Mouse (Mus musculus) intestine, embryonic 15.5 days (tissue): ENCODE data around the gene Elof1. TPM values are rescaled to one million over a fixed set of nuclear protein-coding genes. Genes with fewer than 3 reads are reported as not detected.

ENCODE experiments used
- ATAC-seq: fragments of 200-750 bp; cut with Nextera tagmentation; 2 replicates; pipeline ENCODE4 v1.8.0; 2017; ENCODE audit warnings: moderate TSS enrichment, moderate library complexity
- H3K27ac ChIP-seq: fragments of 300-500 bp; sonication (generic); 2 replicates; pipeline ENCODE4 v1.5.1; 2015; ENCODE audit warnings: mild to moderate bottlenecking, inconsistent platforms
- H3K27me3 ChIP-seq: fragments of 300-500 bp; sonication (generic); replicated peaks from 2 replicates; pipeline ENCODE4 v1.6.1; 2015; ENCODE audit warnings: inconsistent platforms
- H3K36me3 ChIP-seq: fragments of 300-500 bp; sonication (generic); 2 replicates; pipeline ENCODE4 v1.6.1; 2015; ENCODE audit warnings: inconsistent platforms
- H3K4me1 ChIP-seq: fragments of 300-500 bp; sonication (generic); replicated peaks from 2 replicates; pipeline ENCODE4 v1.6.1; 2015; ENCODE audit warnings: inconsistent platforms
- H3K4me2 ChIP-seq: fragments of 300-500 bp; sonication (generic); replicated peaks from 2 replicates; pipeline ENCODE4 v1.6.1; 2015; ENCODE audit warnings: mild to moderate bottlenecking, inconsistent platforms
- H3K4me3 ChIP-seq: fragments of 300-500 bp; sonication (generic); replicated peaks from 2 replicates; pipeline ENCODE4 v1.5.1; 2015; ENCODE audit warnings: inconsistent platforms
- H3K9ac ChIP-seq: fragments of 300-500 bp; sonication (generic); 2 replicates; pipeline ENCODE4 v1.6.1; 2015; ENCODE audit warnings: inconsistent platforms
- H3K9me3 ChIP-seq: fragments of 300-500 bp; sonication (generic); 2 replicates; pipeline ENCODE4 v1.6.1; 2016; ENCODE audit warnings: inconsistent platforms
- WGBS: fragments of 180-500 bp; shearing (Covaris S2); methylation state at CpG from one replicate; pipeline ENCODE4 v1.1.7; 2015; 5-methylcytosine and 5-hydroxymethylcytosine counted together
- polyA plus RNA-seq: library from polyadenylated mRNA; unstranded; fragments of >200 nt; fragmentation: Nextera tagmentation; extraction: Ambion mirVana; gene quantifications from 2 replicates; pipeline ENCODE4 v1.2.1, GENCODE M21; 2015

Gene Elof1
- 143 and 157 TPM in 2 replicates for polyA plus RNA-seq

GRCm38 (mm10) chr9:22116740-22117426 lies at the start of gene Elof1:
TSS of gene Elof1 (minus strand) at chr9:22117172.
- Histone ChIP-seq H3K9ac (peak within 1 kb of the TSS; percentile 86), H3K36me3 (peaks cover 11% of the 10 kb centered on the region), H3K27me3 (no peaks in the 10 kb centered on the region), H3K9me3 (no peaks in the 10 kb centered on the region), H3K4me2 (peak within 1 kb of the TSS; percentile 86), H3K27ac (peak within 1 kb of the TSS; percentile 68), H3K4me1 (peaks cover 12% of the 10 kb centered on the region), H3K4me3 (peak within 1 kb of the TSS; percentile 86)
- under 1% methylated on average over 52 of the region's 52 CpGs for WGBS
- ATAC-seq, result peak; percentile 97

- H3K9ac ChIP-seq, result no peak overlapping the region
- WGBS, result 86% methylated on average over 10 of the region's 10 CpGs
- H3K4me3 ChIP-seq, result no peak overlapping the region
- H3K36me3 ChIP-seq, result no peaks in the 10 kb centered on the region
- ATAC-seq, result no peak
- no peaks in the 10 kb centered on the region for H3K9me3 ChIP-seq
- H3K4me2 ChIP-seq, result no peak overlapping the region
- H3K27me3 ChIP-seq, result no peaks in the 10 kb centered on the region
- no peak overlapping the region for H3K27ac ChIP-seq
- H3K4me1 ChIP-seq, result no peaks in the 10 kb centered on the region; the same call in 1 of the 2 replicates
Measured at GRCm38 (mm10) chr9:22166686-22167085, 49.7 kb upstream of the Elof1 start.

- no peaks in the 10 kb centered on the region for H3K9me3 ChIP-seq
- H3K27ac ChIP-seq, result no peak overlapping the region
- no peak overlapping the region for H3K9ac ChIP-seq
- WGBS, result 53% methylated on average over 6 of the region's 6 CpGs
- H3K27me3 ChIP-seq, result no peaks in the 10 kb centered on the region
- ATAC-seq, result no peak
- no peaks in the 10 kb centered on the region; the same call in 1 of the 2 replicates for H3K4me1 ChIP-seq
- H3K4me3 ChIP-seq, result no peak overlapping the region
- no peak overlapping the region for H3K4me2 ChIP-seq
- no peaks in the 10 kb centered on the region for H3K36me3 ChIP-seq
Measured at GRCm38 (mm10) chr9:22165964-22166363, 49.0 kb upstream of the Elof1 start.

GRCm38 (mm10) chr9:22164711-22165668 lies 48.0 kb upstream of the Elof1 start:
- peak; percentile 39; the same call in 1 of the 2 replicates for ATAC-seq
- 3% methylated on average over 53 of the region's 54 CpGs for WGBS
- no peaks in the 10 kb centered on the region for H3K9me3 ChIP-seq
- H3K4me1 ChIP-seq, result no peaks in the 10 kb centered on the region; the same call in 1 of the 2 replicates
- peak overlapping the region; percentile 99 for H3K4me2 ChIP-seq
- H3K27me3 ChIP-seq, result no peaks in the 10 kb centered on the region
- H3K9ac ChIP-seq, result peak overlapping the region; percentile 65
- H3K27ac ChIP-seq, result no peak overlapping the region
- no peaks in the 10 kb centered on the region for H3K36me3 ChIP-seq
- H3K4me3 ChIP-seq, result peak overlapping the region; percentile 59

- no peak for ATAC-seq
- Histone ChIP-seq H3K4me3 (no peak overlapping the region), H3K4me2 (no peak overlapping the region), H3K36me3 (no peaks in the 10 kb centered on the region), H3K27me3 (no peaks in the 10 kb centered on the region), H3K27ac (no peak overlapping the region), H3K4me1 (peaks cover 2% of the 10 kb centered on the region), H3K9ac (no peak overlapping the region), H3K9me3 (no peaks in the 10 kb centered on the region)
- WGBS, result 82% methylated on average over 7 of the region's 7 CpGs
Measured at GRCm38 (mm10) chr9:22162912-22163311, 45.9 kb upstream of the Elof1 start.

- Histone ChIP-seq H3K27ac (peak overlapping the region; percentile 54), H3K4me2 (no peak overlapping the region; the same call in 1 of the 2 replicates), H3K9me3 (no peaks in the 10 kb centered on the region), H3K27me3 (no peaks in the 10 kb centered on the region), H3K9ac (no peak overlapping the region), H3K36me3 (no peaks in the 10 kb centered on the region), H3K4me3 (no peak overlapping the region), H3K4me1 (peaks cover 8% of the 10 kb centered on the region)
- ATAC-seq, result peak; percentile 15
- WGBS, result 74% methylated on average over 9 of the region's 9 CpGs
Measured at GRCm38 (mm10) chr9:22162305-22162704, 45.3 kb upstream of the Elof1 start.

GRCm38 (mm10) chr9:22161299-22161698 lies 44.3 kb upstream of the Elof1 start:
- no peak overlapping the region for H3K4me3 ChIP-seq
- WGBS, result 38% methylated on average over 6 of the region's 6 CpGs
- no peak overlapping the region for H3K4me2 ChIP-seq
- H3K27me3 ChIP-seq, result no peaks in the 10 kb centered on the region
- no peak overlapping the region for H3K9ac ChIP-seq
- H3K9me3 ChIP-seq, result no peaks in the 10 kb centered on the region
- peak overlapping the region; percentile 40 for H3K27ac ChIP-seq
- peaks cover 11% of the 10 kb centered on the region for H3K4me1 ChIP-seq
- H3K36me3 ChIP-seq, result no peaks in the 10 kb centered on the region
- no peak for ATAC-seq

GRCm38 (mm10) chr9:22157516-22158265 lies 40.7 kb upstream of the Elof1 start:
- Histone ChIP-seq H3K9me3 (no peaks in the 10 kb centered on the region), H3K4me1 (peaks cover 16% of the 10 kb centered on the region), H3K9ac (peak overlapping the region; percentile 73; the same call in 1 of the 2 replicates), H3K4me2 (peak overlapping the region; percentile 82), H3K27me3 (no peaks in the 10 kb centered on the region), H3K27ac (no peak overlapping the region), H3K4me3 (peak overlapping the region; percentile 63), H3K36me3 (no peaks in the 10 kb centered on the region)
- no peak for ATAC-seq
- 70% methylated on average over 34 of the region's 34 CpGs for WGBS

- ATAC-seq, result peak; percentile 99
- Histone ChIP-seq H3K36me3 (no peaks in the 10 kb centered on the region), H3K9ac (peak within 1 kb of the TSS; percentile 73), H3K27ac (peak within 1 kb of the TSS; percentile 85), H3K4me2 (peak within 1 kb of the TSS; percentile 82), H3K9me3 (no peaks in the 10 kb centered on the region), H3K27me3 (no peaks in the 10 kb centered on the region), H3K4me3 (peak within 1 kb of the TSS; percentile 63), H3K4me1 (peaks cover 16% of the 10 kb centered on the region)
- WGBS, result under 1% methylated on average over 65 of the region's 65 CpGs
Measured at GRCm38 (mm10) chr9:22156497-22157245, 39.7 kb upstream of the Elof1 start, which contains the start of gene Pigyl. TSS of gene Pigyl (plus strand) at chr9:22156846.

- Histone ChIP-seq H3K4me2 (0 out of 2 replicates have a peak overlapping the region, but pooled peaks have one; percentile 33), H3K4me3 (0 out of 2 replicates have a peak overlapping the region, but pooled peaks have one; percentile 15), H3K9ac (no peak overlapping the region), H3K4me1 (peaks cover 16% of the 10 kb centered on the region), H3K9me3 (no peaks in the 10 kb centered on the region), H3K27ac (no peak overlapping the region), H3K27me3 (no peaks in the 10 kb centered on the region), H3K36me3 (no peaks in the 10 kb centered on the region)
- 21% methylated on average over 10 of the region's 10 CpGs for WGBS
- ATAC-seq, result peak; percentile 23
Measured at GRCm38 (mm10) chr9:22155614-22156013, 38.6 kb upstream of the Elof1 start.

- Histone ChIP-seq H3K9ac (no peak overlapping the region), H3K4me2 (no peak overlapping the region), H3K4me3 (no peak overlapping the region), H3K27ac (no peak overlapping the region), H3K27me3 (no peaks in the 10 kb centered on the region), H3K36me3 (no peaks in the 10 kb centered on the region), H3K4me1 (peaks cover 16% of the 10 kb centered on the region), H3K9me3 (no peaks in the 10 kb centered on the region)
- no peak for ATAC-seq
- WGBS, result 86% methylated on average over 3 of the region's 3 CpGs
Measured at GRCm38 (mm10) chr9:22153810-22154209, 36.8 kb upstream of the Elof1 start.
